Mouse (Mus musculus): ENCODE measurements at regions not wholly inside any gene's neighbourhood (a gene's known extent, or its start where the extent isn't known, plus 50 kb on each side); places are given as distances from the start of the nearest gene placed in this dataset.

DNA sequence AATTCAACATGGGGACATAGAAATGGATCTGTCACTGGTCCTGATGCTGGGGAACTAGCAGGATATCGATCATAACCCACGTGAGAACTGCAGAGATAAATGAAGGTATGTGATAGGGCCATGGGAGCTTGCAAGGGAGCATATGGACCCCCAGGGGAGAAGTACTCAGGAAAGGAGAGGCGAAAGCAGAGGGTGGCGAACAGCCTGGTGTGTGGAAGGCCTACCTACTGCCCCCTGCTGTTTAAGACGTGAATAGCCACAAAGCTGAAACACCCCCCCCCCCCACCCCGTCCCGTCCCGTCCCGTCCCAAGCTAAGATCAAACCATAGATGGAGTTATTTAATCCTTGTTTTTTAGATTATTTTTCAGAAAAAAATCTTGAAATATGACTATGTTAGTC lies 50.9 kb upstream of the Cplx2 start:
- DNase-seq (ENCODE audit: low read depth), result no peak
- peak; percentile 40; the same call in 1 of the 2 replicates for TF ChIP-seq CTCF (IDR thresholded peaks at IDR 0.05; ENCODE audit: borderline replicate concordance, extremely low read depth, insufficient read depth, insufficient read length)
- no peak for TF ChIP-seq POLR2A (IDR thresholded peaks at IDR 0.05; ENCODE audit: borderline replicate concordance, extremely low read depth, insufficient read depth, insufficient read length, poor library complexity, severe bottlenecking)

GRCm38 (mm10) chr13:54321011-54321410 lies 50.1 kb upstream of the Cplx2 start:
- no peak for TF ChIP-seq POLR2A (IDR thresholded peaks at IDR 0.05; ENCODE audit: borderline replicate concordance, extremely low read depth, insufficient read depth, insufficient read length, poor library complexity, severe bottlenecking)
- no peak for TF ChIP-seq CTCF (IDR thresholded peaks at IDR 0.05; ENCODE audit: borderline replicate concordance, extremely low read depth, insufficient read depth, insufficient read length)
- DNase-seq (ENCODE audit: low read depth), result no peak

Data from brain, embryonic 14.5 days (tissue).